Mouse (Mus musculus) frontal cortex, postnatal 14 days (tissue): ENCODE data around the gene Polr1e.
"Not testable (repeated sequence)": the region's sequence is repeated elsewhere in the genome, so short reads cannot be mapped to it uniquely, and the experiment has no call there.

ENCODE experiments used
- DNase-seq, 2 experiments: peaks; one replicate each; pipeline ENCODE4 v3.0.0; 2022; ENCODE audit warnings: low spot score in 2 of 2

The Polr1e gene

DNA sequence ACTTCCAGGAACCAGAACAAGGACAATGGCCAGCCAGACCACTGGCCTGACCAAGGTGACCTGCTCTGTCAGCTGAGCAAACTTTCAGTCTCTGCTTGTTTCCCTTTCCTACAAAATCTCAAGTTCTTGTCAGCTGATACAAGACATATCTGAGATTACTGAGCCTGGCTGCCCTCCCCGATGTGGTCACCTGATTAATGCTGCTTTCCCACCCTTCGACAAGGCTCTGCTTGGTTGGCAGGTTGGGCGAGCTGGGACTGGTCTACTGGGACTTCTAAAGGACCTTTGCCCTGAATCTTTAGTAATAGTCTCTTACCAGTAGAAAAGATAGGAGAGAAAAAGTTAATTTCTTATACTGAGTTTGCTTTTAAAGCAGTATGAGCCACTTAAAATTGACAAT is 12.9 kb upstream of the Polr1e start:
- no peak for DNase-seq

DNA sequence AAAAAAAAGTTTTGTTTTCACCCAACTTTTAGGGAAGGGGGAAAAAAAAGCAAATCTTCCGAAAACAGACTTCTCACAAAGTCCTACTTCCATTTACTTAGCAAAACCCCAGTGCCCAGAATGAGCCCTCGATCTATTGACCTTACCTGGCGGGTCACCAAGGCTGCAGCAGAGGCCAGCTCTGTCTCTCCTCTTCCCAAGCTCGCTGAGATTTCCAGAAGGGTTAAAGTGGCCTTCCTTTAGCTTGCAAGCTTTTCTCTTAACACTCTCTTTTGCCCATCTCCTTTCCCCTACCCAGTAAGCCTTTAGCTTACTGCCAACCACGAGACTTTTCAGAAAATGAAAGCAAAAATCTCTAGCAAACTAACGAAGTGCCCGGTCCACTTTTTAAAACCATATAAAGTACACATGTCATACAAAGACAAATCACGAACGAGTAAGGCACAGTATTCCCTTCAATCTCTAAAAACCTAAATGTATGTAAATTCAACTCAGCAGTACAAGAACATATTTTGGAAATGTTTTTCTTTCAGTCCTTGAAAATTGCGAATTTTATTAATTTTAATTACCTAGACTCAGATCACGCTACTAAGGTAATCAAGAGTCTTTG is 7.5 kb upstream of the Polr1e start:
- no peak for DNase-seq

DNA sequence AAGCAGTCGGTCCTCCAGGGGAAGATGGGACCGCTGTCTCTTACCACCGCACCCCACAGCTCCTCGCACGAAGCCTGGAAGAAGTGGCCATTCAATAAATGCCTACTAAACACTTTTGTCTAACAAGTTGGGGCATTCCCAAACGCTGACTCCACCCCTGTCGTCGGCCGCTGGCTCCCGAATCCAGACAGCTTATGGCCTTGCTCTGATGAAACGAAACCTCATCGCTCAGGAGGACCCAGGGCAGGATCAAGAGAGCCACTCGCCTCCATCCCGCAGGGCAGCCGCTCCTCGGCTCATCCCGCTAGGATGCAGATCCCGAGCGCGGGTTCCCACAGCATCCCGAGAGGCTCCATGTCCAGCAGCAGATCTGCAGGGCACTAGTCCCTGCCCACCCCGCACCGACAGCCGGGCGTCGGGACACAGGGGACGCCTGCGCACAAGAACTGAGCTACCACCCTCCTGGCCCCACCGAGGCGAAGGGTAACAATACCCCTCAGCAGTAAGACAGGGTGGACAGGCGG is 6.7 kb upstream of the Polr1e start:
- DNase-seq = peak in 1 of 2 experiments; percentile 56

DNA sequence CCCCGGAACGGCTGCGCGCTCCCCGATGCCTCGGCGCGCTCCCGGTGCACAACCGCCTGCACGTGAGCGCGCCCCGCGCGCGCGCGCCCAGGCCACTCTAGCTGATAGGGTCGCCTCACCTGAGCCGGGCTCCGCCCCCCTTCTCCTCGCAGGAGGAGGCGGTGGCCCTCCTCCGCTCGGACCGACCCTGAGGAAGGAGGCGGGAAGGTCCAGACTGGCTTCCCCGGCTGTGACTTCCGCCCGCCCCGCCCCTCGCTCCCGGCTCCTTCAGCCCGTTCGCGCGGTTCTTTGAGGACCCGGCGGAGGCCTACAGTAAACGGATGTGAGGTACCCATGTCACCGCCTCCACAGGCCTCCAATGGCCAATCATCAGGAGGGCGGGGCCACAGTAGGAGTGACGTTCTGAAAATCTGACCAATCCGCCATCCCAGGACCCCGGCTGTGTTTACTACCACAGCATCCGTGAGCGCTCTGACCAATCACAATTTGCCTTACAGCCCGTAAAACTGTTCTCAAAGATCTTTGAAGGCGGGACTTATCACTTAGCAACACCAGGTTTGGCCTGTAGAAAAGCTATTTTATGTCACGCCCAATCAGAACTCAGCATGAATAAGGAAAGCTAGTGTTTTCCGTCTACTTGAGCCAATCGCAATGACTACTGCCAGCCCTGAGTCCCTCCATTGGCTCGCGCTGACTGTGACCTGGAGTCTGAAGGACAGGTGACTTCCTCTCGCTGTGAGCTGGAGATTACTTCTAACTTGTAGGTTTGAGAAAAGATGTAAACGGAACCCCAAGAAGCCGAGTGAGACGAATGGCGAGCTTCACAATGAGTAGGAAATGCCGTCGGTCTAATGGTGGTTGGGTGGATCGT is 6.0 kb upstream of the Polr1e start, which contains the start of gene Zbtb5:
TSS of gene Zbtb5 (minus strand) at position 308 of the 871 bp plus-strand sequence.
- DNase-seq = peak; percentile 99 to 100

DNA sequence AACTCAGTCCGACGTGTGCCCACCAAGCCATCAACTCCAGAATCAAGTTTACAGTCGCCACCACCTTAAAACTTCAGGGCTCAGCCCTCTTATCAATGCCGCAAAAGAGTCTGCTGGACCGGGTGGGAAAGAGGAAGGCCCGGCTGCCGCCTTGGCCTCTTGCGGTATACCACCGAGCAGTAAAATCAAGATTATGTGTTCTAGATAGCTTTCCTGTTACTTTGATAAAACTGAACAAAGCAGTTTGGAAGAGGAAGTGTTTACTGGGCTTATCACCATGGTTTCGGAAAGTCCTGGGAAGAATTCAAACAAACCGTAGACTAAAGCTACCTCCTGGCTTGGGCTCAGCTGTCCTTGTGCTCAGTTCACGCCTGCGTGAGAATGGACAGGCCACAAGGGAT is 5.4 kb upstream of the Polr1e start:
- no peak for DNase-seq

DNA sequence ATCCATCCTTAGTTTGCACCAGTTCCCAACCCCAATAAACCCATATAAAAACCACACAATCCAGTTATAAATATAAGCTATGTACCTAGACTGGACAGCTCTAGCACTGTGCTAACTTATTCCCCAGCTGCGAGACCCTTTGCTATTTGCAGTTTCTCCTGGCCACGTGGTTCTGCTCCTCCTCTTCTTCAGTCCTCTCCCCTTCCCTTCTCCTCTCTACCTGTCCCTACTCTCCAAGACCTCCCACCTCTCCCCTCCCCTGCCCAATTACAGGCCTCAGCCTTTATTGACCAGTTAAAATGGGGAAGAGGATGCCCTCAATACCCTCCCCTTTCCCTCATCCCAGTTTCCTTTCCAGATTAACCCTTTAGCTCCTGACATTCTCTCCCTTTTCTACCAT is 4.8 kb upstream of the Polr1e start:
- no peak for DNase-seq

DNA sequence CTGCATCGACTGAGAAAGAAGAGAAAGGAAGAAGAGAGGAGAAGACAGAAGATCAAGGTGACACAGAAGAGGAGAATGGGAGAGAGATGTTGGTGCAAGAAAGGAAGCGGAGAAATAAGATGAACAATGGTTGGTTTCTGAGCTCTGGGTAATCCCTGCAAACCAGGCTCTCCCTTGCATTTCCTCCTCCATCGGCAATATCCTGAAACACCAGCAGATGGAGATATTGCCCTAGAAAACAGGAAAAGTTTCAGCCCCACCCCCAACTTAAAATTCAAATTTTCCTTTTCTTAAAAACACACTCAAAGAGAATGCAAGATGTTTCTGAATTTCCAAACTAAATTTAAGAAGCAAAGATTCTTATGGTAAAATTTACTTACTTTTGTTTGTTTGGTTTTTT is 2.8 kb upstream of the Polr1e start:
- peak in 1 of 2 experiments; percentile 56 for DNase-seq

DNA sequence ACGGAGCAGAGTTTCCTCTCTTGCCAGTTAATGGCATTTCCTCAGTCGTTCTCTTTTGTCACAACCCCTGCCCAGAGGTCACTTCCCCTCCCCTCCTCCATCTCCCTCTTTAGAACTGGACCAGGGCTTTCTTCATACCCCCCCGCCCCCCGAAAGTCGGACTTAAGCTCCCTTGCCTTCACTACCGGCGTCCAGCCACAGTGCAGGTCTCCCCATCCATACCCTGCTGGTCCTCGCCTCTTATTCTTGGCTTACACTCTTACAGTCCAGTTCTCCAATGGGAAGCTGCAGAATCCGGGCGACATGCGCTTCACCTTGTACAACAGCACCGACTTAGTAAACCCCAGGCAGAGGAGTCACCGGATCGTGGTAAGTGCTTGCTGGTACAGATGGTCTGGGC is 626 bp downstream of the Polr1e start:
- no peak for DNase-seq

DNA sequence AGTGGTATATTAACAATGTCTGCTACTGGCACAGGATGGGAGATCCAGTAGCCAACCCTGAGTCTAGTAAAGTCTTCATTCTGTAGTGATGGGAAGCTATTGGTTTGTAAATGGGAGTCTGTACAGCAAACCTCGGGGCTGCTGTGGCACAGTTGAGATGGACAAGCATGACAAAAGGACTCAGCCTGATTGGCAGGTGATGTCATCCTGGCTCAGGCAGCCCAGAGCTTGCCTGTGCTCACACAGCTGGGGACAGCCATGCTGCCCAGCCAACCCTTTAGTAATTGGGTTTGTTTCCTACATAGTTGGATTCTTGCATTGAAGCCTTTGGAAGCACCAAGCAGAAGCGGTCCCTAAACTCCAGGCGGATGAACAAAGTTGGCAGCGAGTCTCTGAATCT is 8.1 kb downstream of the Polr1e start:
- DNase-seq = no peak

DNA sequence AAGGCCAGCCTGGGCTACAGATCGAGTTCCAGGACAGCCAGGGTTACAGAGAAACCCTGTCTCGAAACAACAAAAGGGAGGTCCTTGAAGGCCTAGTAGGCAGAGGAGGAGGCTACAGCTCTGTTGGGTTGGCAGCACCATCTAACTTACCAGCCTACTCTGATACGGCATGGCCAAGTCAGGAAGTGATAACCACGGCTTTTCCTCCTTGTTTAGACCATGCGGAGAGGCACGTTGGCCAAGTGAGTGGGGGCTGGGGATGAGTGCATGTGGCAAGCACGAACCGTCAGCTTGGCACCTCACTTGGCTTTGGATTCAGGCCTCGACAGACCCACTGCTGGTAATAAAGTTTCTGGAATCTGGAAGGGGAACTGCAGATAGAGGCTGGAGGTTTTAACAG is 14.2 kb downstream of the Polr1e start:
- no peak for DNase-seq

DNA sequence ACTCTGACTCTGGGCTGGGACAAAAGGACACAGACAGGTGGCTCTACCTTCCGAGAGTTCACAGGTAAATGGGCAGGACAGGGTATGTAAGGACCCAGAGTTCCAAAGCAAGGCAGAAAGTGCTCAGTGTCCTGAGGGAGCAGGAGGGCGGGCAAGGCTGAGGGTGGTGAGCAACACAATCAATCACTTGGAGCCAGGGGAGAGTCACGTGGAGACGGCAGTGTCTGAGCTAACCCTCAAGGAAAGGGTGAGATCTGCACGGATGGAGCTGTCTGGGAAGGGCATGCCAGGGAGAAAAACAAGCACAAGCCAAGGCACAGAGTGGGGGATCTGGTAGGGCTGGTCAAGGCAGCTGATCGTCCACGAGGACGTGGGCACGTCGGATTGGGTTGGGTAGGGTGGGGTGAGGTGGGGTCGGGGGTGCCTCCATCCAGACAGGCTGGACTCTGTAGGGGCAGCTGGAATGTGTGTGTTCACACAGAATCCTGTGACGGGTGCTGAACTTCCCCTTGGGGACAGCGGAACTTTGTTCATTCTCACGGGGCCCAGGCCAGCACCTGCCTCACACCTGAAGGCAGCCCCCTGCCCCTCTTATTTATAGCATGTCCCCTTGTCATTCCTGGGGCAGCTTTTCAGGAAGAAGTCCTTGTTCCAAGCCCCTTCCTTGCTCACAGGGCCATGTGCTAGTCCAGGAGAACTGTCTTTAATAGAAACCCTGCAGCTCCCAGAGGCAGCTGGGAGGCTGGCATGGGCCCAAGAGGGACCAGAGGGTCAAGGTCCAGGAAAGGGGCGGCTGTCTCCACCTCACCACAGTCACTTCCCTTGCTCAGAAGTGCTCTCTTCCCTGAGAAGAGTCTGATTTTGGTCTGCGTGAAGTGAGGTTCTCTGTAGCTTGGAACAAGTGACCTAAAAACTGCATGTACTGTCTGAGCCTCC is 16.6 kb downstream of the Polr1e start:
- DNase-seq = no peak

DNA sequence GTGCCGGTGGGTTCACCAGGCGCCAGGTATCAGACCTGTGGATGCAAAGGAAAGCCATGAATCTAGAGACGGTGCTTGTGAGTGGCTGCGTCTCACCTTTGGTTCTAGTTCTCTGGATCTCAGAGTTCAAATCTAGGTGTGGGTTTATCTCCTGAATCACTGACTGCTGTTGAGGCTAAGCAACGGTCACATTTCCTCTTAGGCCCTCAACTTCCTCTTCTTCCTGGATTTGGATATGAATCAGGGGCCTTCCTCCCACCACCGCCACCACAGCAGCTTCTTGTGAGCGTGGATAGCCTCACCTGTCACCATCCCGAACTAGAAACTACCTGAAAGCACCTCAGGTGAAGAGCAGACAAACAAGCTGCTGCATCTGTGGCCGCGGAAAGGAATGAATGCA is 17.7 kb downstream of the Polr1e start:
- DNase-seq = no peak

DNA sequence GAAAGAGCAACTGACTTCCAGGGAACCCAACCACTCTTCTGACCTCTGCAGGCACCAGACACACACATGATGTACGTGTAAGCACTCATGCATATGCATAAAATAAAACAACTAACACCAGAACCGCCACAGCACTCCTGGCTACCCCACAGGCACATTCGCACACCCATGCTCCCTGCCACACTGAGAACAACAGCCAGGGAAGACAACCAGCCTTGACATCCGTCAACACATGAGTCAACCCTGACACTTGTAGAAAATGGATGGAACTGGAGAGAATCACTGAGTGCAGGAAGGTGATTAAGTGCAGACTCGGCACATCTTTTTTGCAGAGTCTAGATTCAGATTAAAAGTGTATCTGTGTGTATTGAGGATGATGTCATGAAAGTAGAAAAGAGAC is 18.2 kb downstream of the Polr1e start:
- DNase-seq = no peak

DNA sequence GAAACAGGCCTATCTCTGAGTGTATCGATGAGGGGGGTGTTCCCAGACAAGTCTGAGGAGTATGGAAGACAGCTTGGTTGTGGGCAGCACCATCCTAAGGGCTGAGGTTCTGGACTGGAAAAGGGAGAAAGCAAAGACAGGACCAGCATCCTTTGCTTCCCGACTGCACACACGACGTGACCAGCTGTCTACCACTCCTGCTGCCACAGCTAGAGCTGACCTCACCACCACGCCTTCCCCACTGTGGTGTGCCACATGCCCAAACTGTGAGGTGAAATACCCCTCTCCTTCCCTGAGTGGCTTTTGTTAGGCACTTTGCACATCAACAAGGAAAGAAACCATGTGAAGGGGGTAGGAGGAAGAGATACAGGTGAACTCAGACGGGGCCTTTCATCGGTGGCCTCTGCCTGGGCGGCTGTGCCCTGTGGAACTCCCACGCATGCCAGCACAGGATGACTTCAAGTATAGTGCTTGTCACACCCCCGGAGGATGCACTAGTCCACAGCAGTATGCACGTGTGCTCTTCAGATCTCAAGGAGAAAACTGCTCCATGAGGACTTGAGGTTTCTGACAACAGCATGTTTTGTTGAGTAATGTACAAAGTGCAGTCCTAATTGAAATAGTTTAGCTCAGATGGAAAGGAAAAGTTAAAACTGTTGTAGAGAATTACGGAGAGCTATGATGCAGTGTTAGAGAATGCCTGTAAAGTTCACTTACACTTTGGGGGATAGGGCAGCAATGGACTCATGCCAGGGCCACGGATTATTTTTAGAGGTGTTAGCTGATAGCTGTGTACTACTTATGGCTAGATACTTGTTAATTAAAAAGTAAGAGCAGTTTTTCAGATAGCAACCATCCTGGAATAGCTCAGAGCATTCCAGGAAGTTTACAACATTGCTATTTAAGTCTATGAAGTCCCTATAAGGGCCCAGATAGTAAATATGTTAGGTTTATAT is 19.4 kb downstream of the Polr1e start:
- DNase-seq = no peak

DNA sequence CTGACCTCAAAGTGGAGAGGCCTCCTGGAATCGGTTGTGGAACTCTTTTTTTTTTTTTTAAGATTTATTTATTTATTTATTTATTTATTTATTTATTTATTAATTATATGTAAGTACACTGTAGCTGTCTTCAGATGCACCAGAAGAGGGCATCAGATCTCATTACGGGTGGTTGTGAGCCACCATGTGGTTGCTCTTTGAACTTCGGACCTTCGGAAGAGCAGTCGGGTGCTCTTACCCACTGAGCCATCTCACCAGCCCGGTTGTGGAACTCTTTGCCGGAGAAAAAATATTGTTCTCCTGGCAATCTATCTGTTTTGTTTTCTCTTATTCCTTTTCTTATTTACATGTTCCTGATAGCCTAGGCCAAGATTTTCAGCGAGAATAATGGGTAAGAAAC is 20.5 kb downstream of the Polr1e start:
- DNase-seq = not testable (repeated sequence)

DNA sequence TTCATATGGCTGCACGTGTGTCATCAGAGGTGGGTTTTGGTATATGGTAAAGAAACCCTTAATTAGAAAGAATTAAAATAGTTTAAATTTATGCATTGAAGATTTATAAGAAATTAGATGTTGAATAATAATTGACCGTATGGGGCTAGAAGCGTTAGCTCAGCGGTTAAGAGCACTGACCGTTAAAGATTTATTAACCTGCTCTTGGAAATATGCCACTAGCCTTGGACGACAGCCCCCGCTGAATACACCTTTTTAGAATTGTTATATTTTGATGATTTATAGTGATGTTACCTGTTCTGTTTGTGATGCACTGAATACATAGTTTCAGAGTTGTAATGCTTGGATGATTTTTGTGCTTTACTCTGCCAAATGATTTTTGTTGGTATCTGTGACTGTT is 21.2 kb downstream of the Polr1e start:
- DNase-seq = not testable (repeated sequence)

DNA sequence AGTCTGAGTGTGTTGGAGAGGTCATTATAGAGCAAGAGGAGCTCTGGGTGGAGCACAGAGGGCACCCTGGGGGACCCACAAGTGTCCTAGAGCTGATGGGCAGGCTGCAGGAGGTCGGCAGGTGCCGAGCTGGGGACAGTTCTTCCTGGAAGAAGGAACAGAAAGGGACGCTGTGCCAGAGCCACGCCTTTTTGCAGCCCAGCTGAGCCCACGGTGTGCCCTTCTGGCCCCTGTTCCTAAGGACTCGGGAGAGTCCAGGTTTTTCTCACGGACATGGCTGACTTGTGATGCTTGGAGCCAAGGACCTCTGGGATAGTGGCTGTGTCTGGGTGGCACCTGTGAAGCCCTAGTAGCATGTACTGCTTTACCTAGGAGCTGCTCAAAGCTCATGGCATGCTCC is 22.4 kb downstream of the Polr1e start:
- no peak for DNase-seq

DNA sequence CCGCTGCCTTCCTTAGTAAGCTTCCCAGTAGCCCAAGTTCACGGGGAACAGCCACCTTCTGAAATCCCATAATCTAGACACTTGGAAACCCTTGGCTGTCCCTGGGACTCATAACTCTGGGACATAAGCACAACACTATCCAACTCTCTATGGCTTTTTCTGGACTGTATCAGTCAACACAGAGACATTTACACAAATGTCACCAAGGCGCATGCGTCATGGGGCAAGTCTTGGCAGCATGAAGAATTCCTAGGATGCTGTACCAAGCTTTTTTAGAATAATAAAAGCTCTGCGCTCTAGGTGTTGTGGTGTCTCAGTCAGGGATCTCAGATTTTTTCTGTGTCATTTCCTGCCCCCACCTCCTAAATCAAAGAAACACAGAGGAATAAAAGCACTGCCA is 28.3 kb downstream of the Polr1e start:
- DNase-seq = no peak

DNA sequence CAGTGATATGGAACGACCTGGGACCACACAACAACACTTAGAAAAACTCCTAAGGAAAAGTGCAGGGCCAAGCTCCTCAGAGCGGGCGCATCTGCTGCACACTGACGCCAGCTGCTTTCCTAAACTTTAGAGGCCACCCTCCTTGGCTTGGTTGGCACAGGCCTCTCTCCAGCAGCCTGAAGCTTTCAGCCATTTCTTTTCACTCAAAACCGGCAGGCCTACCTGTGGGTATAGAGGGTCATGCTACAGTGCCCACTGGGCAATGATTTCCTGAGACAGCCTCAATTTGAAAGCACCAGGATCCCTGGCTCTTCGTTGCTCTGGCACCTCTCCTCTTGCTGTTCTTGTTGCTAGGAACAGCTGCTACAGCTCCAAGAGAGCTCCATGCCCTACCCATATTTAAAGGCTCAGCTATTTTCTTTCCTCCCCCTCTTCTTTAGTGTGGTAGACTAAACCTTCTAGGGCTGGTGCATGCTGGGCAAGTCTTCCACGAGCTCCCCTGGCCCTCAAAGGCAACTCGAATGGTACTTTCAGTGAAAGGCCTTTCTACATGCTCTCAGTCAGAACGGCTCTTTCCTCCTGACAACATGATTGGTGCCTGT is 29.0 kb downstream of the Polr1e start:
- no peak for DNase-seq

DNA sequence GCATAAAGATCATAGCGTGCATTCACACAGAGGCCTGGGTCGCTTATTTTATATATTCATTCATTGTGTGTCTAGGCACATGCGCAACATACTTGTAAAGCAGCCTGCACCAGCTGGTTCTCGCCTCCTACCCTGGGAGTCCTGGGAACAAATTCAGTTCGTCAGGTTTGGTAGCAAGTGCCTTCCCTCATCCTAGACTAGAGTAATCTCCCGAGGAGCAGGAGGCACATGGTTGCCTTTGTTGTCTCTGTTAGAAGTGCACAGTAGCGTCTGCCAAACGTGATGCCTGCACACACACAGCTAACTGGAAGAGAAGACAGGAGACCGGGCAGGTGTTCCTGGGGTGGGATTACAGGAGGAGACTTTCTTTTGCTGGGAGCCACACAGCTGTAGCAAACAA is 29.6 kb downstream of the Polr1e start:
- DNase-seq = peak in 1 of 2 experiments; percentile 14
